Mouse (Mus musculus): ENCODE results near the gene Kcnmb3.
"Not testable (repeated sequence)": the region's sequence is repeated elsewhere in the genome, so short reads cannot be mapped to it uniquely, and the experiment has no call there.

Gene Kcnmb3

DNA sequence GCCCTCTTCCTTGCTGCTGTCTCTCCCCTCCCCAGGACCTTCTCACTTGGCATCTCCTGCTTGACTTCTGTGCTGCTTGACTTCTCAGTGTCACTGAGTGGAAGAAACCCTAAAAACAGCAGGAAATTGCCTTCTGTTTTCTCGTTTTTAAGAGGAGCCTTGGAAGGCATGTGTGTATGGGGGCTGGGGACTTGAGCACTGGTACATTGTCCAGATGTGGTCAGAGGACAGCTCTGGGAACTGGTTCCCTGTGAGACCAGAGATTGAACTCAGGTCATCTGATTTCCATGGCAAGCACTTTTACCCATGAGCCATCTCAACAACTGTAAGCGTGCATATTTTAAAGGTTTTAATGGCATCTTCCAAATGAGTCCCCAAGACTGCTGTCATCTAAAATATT is 58.0 kb downstream of the Kcnmb3 start:
- DNase-seq (ENCODE audit: low spot score in 2 of 2) = no peak

DNA sequence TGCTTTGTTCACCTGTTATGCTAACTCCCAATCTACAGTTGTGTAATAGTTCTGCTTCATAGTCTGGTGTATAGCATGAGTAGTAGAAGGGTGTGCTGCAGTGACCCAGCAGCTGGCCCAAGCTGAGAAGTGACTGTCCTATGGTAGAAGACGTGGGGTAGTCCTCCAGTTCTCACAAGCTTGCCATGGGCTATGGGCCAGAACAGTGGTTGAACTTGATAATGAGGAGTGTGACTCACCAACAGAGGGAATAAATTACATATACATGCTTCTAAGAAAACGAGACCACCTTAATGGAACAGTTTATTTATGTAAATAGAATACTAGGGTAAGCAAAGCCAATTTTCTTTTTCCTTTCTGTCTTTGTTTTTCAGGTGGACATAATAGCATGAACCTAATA is 61.6 kb downstream of the Kcnmb3 start:
- no peak for DNase-seq (ENCODE audit: low spot score in 2 of 2)

DNA sequence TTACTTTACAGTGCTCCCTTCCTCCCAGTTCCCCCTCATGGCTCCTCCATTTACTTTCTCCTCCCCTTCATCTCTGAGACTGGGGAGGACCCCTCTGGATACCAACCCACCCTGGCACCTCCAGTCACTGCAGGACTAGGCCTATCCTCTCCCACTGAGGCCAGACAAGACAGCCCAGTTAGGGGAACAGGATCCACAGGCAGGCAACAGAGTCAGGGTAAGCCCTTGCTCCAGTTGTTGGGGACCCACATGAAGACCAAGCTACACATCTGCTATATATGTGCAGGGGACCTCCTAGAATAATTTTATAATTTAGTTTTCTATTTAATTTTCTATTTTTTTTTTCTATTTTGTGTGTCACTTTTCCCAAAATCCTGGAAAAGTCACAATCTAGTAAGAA is 62.7 kb downstream of the Kcnmb3 start:
- not testable (repeated sequence) for DNase-seq (ENCODE audit: low spot score in 2 of 2)

DNA sequence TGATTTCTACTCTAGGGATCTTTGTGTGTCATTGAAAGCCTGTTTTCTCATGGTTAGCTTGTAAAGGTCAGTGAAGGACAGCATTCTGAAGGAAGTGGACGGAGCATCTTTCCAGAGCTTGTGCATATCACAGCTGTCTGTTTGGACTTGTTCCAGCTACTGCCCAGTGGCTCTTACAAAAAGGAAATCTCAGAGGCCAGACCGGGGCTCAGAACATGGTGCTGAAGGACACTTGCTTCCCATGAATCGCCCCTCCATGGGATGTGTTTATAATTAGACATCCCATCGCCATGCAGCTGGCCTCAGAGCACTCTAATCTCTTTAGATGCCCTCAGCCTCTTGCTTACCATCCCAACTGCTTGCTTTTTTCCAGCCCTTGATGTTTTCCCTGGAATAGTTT is 63.1 kb downstream of the Kcnmb3 start:
- DNase-seq (ENCODE audit: low spot score in 2 of 2) = no peak

DNA sequence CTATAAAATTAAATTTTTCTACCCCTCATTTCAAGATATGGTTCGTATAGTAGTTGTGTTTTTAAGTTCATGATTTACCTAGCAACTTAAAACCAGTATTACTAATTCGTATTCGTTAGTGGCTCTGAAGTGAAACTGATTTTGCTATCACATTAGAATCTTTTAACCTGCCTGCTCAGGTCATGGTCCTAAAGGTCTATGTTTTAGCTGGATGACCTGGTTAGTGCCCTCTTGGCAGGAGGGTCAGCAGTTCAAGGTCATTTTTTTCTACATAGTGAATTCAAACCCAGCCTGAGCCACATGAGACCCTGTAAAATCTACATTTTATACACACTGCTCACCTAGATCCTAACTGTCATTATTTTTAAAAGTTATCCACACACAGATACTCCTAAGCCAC is 63.7 kb downstream of the Kcnmb3 start:
- DNase-seq (ENCODE audit: low spot score in 2 of 2) = no peak

DNA sequence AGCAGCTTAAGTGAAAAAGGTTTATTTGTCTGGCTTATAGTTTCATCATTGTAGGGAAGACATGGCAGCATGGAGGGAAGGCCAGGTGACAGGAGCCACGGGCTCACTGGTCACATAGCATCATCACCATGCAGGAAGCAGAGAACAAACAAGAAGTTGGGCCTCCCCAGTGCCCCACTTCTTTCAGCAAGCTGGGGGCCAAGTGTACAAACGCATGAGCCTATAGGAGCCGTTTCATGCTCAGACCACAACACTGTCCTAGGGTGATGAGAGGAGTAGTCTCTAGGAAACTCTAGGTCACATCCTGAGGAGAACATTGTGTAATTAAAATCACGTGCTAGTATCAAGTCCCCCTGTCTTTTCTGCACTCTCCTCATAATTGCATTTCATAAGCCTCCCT is 64.3 kb downstream of the Kcnmb3 start:
- no peak for DNase-seq (ENCODE audit: low spot score in 2 of 2)
